Mouse (Mus musculus) cerebellum, adult 18-20 months (tissue): ENCODE data around the gene Sycp2l.
"Not testable (repeated sequence)": the region's sequence is repeated elsewhere in the genome, so short reads cannot be mapped to it uniquely, and the experiment has no call there.

Experiments used
- DNase-seq, 2 experiments: peaks; one replicate each; pipeline ENCODE4 v3.0.0; 2021

The Sycp2l gene

GRCm38 (mm10) chr13:41128326-41128725 is 14.2 kb downstream of the Sycp2l start:
- no peak for DNase-seq

DNA sequence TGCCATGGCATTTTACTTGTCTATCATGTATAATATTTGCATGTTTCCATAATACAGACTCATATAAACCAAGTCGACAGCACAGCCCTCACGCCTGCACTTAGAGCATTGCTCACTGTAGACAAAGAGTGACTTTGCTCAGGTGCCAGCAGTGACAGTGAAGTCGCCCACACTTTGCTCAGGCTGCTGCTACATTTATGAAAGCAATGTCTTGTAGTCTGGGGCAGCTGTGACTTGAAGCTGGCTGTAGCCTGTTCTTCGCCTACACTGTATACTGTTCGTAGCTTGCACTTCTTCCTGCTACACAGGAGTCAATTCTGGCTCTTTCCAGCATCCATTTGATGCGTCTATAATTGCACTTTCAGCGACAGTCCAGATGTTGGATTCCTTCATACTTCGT is 15.0 kb downstream of the Sycp2l start:
- DNase-seq = no peak

GRCm38 (mm10) chr13:41134901-41135300 is 20.8 kb downstream of the Sycp2l start:
- peak; percentile 43 to 62 for DNase-seq

DNA sequence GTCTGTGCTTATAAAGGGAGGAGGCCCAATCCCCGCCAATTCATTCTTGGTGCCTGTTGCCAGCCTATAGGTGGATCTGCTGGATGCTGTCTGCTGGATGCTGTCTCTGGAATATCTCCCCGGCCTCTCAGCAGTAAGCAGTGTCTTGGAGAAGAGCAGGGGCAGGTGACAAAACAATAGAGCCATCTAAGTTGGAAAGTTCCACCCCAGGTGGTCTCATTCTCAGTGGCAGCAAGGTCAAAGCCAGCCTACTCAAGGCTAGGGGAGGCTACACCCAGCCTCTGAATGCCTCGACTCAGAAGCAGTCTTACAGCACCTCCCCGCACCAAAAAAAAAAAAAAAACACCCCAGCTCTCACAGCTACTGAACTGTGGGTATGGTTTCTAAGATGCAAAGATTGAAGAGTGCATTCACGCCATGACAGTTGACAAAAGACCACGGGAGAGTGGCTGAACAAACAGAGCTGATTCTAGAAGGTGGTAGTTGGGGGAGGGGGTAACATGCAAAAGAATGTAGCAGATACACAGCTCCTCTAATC is 31.4 kb downstream of the Sycp2l start:
- no peak for DNase-seq

DNA sequence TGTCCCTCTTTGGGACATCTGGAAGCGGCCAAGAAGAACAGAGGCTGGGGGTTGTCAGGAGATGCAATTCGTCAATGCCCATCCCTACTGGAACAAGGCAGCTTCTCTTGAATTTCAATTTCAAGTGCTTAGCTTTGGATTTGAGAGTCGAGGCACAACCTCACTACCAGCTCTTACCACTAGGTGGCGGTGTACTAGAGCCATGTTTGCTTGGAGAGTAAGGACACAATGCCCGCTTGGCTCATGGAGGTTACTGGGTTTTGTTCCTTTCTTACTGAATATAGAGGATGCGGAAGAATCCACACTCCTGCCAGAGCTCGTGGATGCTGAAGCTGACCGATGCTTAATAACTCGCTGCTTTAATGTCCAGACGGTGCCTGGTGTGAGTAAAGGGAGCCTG is 32.2 kb downstream of the Sycp2l start:
- DNase-seq = peak; percentile 54 to 67

DNA sequence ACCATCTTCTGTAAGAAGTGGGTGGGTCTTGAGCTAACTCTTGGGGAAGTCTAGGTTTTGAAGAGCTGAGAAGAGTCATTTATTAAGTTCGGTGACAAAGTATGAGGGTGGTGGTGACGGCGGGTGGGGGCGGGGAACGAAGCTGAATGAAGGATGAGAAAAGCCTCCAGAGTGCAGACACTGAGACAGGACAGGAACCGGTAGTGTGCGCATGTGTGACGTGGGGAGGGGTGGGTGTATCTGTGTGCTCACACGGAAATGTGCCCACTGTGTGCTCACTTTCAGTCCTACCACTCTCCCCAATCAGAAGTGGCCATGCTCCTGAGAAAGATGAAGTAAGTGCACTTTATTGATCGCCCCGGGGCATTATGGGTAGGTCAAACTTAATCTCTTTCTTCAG is 39.0 kb downstream of the Sycp2l start:
- DNase-seq = no peak

DNA sequence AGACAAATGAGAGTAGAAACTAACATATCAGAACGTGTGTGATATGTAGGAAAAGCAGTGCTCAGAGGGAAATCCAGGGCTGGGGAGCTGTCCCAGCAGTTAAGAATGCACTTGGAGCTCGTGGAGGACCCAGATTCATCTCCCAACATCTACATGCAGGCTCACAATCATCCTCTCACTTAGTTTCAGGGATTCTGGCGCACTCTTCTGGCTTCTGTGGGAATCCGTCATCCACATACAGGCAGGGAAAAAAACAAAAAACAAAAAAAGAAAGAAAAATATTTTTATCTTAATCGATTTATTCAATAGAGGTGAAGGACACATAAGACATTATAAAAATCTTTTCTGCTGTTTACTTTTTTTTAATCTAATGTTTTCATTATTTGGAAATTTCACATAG is 44.3 kb downstream of the Sycp2l start:
- DNase-seq = no peak

DNA sequence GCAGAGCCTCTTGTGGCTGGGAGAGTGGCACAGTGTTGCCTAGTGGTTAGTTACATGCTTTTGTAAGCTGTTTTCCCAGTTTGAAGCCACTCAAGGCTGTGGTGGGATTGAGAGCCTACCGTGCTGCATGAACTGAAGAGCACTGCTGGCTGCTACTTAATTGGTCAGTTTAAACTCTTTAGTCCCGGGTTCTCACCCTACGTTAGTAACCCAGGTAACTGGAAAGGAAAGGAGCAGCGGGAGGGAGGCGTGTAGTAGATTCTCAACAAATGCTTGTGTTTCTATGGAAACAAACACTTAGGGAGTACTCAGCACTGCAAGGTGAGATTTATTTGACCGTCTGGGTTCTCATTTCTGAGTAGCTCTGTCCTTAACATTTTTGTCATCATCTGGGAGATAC is 73.8 kb downstream of the Sycp2l start:
- no peak for DNase-seq

GRCm38 (mm10) chr13:41195640-41196333 is 81.7 kb downstream of the Sycp2l start:
- DNase-seq = no peak

DNA sequence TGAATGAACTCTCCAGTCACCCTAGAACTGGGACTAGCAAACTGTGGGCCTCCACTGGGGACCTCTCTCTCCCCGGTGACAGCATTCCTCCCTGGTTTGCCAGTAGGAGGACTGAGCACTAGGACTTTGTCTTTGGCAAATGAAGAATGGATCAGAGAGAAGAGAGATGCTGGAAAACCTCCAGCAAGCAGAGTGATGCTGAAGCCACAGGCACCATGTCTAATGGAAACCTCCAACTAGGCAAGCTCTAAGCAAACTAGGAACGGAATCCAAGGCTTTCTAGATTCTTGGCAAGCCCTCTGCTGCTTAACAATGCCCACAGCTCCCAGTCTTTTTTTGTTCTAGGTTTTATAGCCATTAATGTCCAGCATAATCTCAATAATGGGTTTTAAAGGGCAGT is 86.8 kb downstream of the Sycp2l start:
- no peak for DNase-seq

GRCm38 (mm10) chr13:41203289-41203688 is 89.2 kb downstream of the Sycp2l start:
- no peak for DNase-seq

- no peak for DNase-seq
These were observed 89.6 kb downstream of the Sycp2l start for GRCm38 (mm10) chr13:41203691-41204090.

GRCm38 (mm10) chr13:41205568-41205967 is 91.5 kb downstream of the Sycp2l start:
- DNase-seq = not testable (repeated sequence)

DNA sequence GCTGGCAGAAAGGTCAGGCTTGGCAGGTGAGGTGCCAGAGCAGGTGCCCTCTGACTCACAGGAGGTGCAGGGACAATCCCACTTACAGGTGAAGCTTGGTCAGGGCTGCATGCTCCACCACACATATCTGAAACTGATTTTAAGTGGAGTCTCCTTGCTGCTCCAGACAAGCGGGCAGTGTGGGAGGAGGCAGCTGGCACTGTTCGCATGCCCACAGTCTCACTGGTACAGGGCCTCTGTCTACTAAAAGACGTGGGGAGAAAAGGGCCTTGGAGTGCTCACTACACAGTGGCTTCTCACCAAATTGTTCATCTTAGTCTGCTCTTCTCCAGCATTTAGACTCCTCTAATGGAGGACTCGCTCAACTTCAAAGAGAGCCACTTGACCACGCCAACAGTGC is 92.1 kb downstream of the Sycp2l start:
- DNase-seq = no peak

DNA sequence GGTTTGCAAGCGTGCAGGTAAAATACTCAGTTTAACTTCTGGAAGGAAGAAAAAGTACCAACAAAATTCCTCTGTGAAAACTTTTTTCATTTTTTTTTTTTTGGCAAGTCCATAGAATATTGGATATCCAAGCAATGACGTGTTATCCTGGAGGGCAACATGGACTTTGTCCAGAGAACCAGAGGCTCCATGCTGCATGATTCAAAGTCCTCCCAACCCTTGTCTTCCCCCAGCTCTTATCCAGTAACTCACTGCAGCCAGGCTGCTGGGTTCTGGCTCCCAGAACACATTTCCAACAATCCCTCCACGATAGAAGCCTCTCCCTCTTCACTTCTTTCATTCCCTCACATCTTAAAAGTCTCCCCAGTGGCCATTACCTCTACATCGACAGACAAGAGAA is 97.2 kb downstream of the Sycp2l start:
- no peak for DNase-seq

GRCm38 (mm10) chr13:41212558-41213322 is 98.6 kb downstream of the Sycp2l start:
- DNase-seq = no peak

GRCm38 (mm10) chr13:41215669-41216068 is 101.6 kb downstream of the Sycp2l start:
- no peak for DNase-seq

GRCm38 (mm10) chr13:41216236-41216635 is 102.1 kb downstream of the Sycp2l start:
- no peak for DNase-seq

- no peak for DNase-seq
These were observed 104.9 kb downstream of the Sycp2l start for GRCm38 (mm10) chr13:41219056-41219455.

DNA sequence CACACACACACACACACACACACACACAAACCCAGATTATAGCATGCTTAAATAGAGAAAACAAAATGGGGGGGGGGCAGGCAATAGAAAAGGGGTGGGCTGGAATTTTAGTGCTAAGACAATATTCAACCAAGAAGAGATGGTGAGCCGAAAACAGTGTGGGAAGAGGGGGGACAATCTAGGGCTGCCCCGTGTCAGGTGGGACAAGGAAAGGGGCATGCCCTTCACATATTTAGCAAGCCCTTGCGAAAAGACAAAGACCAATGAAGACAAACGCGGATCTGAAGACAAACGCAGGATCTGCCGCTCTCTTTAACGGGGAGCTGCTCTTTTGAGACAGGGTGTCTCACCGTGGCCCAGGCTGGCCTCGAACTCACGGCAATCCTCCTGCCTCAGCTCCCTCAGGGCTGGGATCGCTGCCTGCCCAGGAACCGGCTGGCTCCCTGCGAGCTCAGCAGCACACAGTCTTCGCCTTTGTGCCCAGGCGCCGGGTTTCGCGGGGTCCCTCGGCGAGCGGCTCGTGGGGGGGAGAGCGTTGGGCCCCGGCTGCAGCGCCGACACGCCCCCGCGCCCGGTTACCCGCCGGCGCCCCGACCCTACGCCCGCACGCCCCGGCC is 105.7 kb downstream of the Sycp2l start:
- peak in 1 of 2 experiments; percentile 20 for DNase-seq

DNA sequence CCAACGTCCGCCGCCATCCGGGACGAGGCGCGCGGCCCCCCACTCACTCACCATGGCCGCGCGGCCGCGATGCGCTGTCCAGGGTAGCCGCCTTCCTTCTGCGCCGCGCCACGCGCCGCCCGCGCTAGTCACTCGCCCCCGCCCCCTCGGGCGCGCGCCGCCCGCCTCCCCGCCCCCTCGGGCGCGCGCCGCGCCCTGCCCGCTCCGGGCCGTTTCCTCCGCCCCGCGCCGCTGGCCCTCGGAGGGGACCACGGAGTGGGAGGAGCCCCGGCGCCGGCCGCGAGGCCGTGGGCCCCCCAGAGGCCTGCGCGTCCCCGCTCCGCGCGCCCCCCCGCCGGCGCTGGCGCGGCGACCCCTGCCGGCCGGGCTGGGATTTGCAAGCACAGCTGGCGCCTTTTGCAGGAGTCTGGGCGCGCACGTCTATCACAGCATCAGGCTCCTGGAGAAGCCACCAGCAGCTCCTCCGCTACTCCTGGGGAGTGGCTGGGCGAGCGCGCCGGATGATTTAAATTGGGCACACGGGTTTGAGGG is 106.3 kb downstream of the Sycp2l start, which contains the start of gene Elovl2:
Gene Elovl2 (minus strand): TSS at position 102 of the 531 bp plus-strand sequence.
- DNase-seq = peak in 1 of 2 experiments; percentile 50
